Mouse (Mus musculus) olfactory bulb, adult 2 months (tissue): ENCODE measurements around the gene Gm44596.

Experiments
- CTCF ChIP-seq: fragments of 200-500 bp; IDR thresholded peaks from 2 replicates; pipeline ENCODE4 v1.5.1; 2012; ENCODE audit warnings: low read depth, mild to moderate bottlenecking, low read length, moderate library complexity; ENCODE audit not compliant: insufficient read depth
- POLR2A ChIP-seq: fragments of 200-500 bp; IDR thresholded peaks from 2 replicates; pipeline ENCODE4 v1.6.1; 2012; ENCODE audit warnings: mild to moderate bottlenecking, low read depth, low read length, moderate library complexity; ENCODE audit not compliant: insufficient read depth

- TF ChIP-seq CTCF (no peak), POLR2A (no peak)
Measured at GRCm38 (mm10) chr6:128338876-128339275, 36.4 kb upstream of the Gm44596 start.
